Mouse (Mus musculus) intestine, embryonic 16.5 days (tissue): ENCODE data around the gene Arhgap25. TPM values are rescaled to one million over a fixed set of nuclear protein-coding genes. Genes with fewer than 3 reads are reported as not detected.
A peak's percentile ranks its signal among the peaks of the same experiment; 100 is the strongest.
"Not testable (repeated sequence)": the region's sequence is repeated elsewhere in the genome, so short reads cannot be mapped to it uniquely, and the experiment has no call there.

ENCODE experiments used
- ATAC-seq: fragments of 200-750 bp; cut with Nextera tagmentation; 2 replicates; pipeline ENCODE4 v1.8.0; 2017; ENCODE audit warnings: moderate TSS enrichment, moderate library complexity
- H3K27ac ChIP-seq: fragments of 300-500 bp; sonication (generic); 2 replicates; pipeline ENCODE4 v1.5.1; 2014; ENCODE audit warnings: mild to moderate bottlenecking, low read length
- H3K27me3 ChIP-seq: fragments of 300-500 bp; sonication (generic); replicated peaks from 2 replicates; pipeline ENCODE4 v1.6.1; 2014; ENCODE audit warnings: low read length, control low read depth, mixed read lengths; ENCODE audit not compliant: control insufficient read depth, insufficient read depth
- H3K36me3 ChIP-seq: fragments of 300-500 bp; sonication (generic); 2 replicates; pipeline ENCODE4 v1.6.1; 2014; ENCODE audit warnings: low read length, control low read depth; ENCODE audit not compliant: control insufficient read depth, insufficient read depth
- H3K4me1 ChIP-seq: fragments of 300-500 bp; sonication (generic); 2 replicates; pipeline ENCODE4 v1.6.1; 2014; ENCODE audit warnings: low read length, control low read depth, mixed read lengths; ENCODE audit not compliant: control insufficient read depth, insufficient read depth
- H3K4me2 ChIP-seq: fragments of 300-500 bp; sonication (generic); 2 replicates; pipeline ENCODE4 v1.6.1; 2014; ENCODE audit warnings: low read depth, low read length, control low read depth
- H3K4me3 ChIP-seq: fragments of 300-500 bp; sonication (generic); 2 replicates; pipeline ENCODE4 v1.5.1; 2014; ENCODE audit warnings: mild to moderate bottlenecking, low read length
- H3K9ac ChIP-seq: fragments of 300-500 bp; sonication (generic); 2 replicates; pipeline ENCODE4 v1.6.1; 2014; ENCODE audit warnings: low read depth, low read length
- H3K9me3 ChIP-seq: fragments of 300-500 bp; sonication (generic); 2 replicates; pipeline ENCODE4 v1.6.1; 2016; ENCODE audit warnings: low read length, control low read depth; ENCODE audit not compliant: control insufficient read depth
- WGBS: fragments of 180-500 bp; shearing (Covaris S2); extraction: QIAGEN DNeasy Blood & Tissue Kit; methylation state at CpG from one replicate; pipeline ENCODE4 v1.1.7; 2014; 5-methylcytosine and 5-hydroxymethylcytosine counted together
- polyA plus RNA-seq: library from polyadenylated mRNA; unstranded; fragments of >200 nt; fragmentation: Nextera tagmentation; extraction: Ambion mirVana; gene quantifications from 2 replicates; pipeline ENCODE4 v1.2.1, GENCODE M21; 2015

The Arhgap25 gene
- polyA plus RNA-seq, 1 experiment from 2014 or later, result 3.4 TPM

DNA sequence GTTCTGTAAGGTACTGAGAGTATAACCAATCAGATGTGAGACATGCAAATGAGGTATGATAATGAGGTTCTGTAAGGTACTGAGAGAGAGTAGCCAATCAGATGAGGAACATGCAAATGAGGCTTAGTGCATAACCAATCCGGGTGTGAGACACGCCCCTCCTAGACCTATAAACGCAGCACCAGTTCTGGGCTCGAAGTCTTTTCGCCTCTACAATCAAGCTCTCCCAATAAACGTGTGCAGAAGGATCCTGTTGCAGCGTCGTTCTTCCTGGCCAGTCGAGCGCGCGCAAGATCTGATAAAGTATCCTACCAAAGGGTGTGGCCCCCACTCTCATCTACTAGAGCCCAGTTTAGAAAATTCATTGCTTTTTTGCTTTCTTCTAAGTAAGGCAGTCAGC is 63.0 kb downstream of the Arhgap25 start:
- not testable (repeated sequence) for H3K9ac ChIP-seq, ATAC-seq, H3K27ac ChIP-seq, H3K27me3 ChIP-seq, H3K4me3 ChIP-seq, H3K4me2 ChIP-seq, H3K4me1 ChIP-seq, H3K36me3 ChIP-seq, H3K9me3 ChIP-seq
- WGBS, result 90% methylated on average over 12 of the region's 12 CpGs

DNA sequence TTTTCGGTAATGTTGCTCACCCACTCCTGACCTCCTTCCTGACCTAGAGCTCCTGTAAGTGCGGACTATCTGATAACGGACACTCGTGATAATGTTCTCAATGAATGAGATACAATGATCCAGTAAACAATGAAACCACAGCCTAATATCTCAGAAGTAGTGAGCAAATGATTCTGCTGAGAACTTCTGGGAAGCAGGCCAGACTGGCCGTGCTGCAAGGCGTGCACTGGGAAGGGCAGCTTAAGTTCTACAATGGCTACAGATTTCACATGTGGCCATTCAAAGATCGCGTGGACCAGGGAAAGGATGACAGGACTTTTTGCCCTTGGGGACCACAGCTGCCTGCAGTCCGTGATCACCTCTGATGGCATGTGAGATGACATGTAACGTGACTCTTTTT is 64.7 kb downstream of the Arhgap25 start:
- no peak overlapping the region for H3K9ac ChIP-seq
- no peaks in the 10 kb centered on the region for H3K4me1 ChIP-seq
- no peaks in the 10 kb centered on the region for H3K36me3 ChIP-seq
- no peaks in the 10 kb centered on the region for H3K27me3 ChIP-seq
- no peak overlapping the region for H3K27ac ChIP-seq
- 81% methylated on average over 10 of the region's 10 CpGs for WGBS
- ATAC-seq, result no peak
- H3K4me3 ChIP-seq, result no peak overlapping the region
- H3K9me3 ChIP-seq, result no peaks in the 10 kb centered on the region
- no peak overlapping the region for H3K4me2 ChIP-seq

DNA sequence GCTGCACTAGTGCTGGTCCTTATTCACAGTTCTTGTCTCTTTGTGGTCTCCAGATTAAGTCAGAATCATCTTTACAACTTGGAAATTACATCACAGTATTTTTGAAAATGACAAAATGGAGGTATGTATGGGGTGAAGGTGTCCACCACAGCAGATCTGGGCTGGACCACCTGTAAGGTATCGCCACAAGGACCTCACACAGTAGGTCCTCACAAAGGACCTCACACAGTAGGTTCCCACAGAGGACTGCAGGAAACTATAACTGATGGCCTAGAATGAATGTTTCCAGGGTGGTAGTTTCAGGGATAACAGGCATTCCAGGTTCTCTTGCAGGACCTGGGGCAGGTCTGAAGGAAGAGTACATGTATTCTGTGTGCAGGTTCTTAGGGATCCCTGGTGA is 65.7 kb downstream of the Arhgap25 start:
- Histone ChIP-seq H3K27ac (no peak overlapping the region), H3K4me2 (no peak overlapping the region), H3K9me3 (no peaks in the 10 kb centered on the region), H3K4me1 (no peaks in the 10 kb centered on the region), H3K36me3 (no peaks in the 10 kb centered on the region), H3K4me3 (no peak overlapping the region), H3K27me3 (no peaks in the 10 kb centered on the region), H3K9ac (no peak overlapping the region)
- 100% methylated on average over 1 of the region's 1 CpGs for WGBS
- ATAC-seq, result no peak

DNA sequence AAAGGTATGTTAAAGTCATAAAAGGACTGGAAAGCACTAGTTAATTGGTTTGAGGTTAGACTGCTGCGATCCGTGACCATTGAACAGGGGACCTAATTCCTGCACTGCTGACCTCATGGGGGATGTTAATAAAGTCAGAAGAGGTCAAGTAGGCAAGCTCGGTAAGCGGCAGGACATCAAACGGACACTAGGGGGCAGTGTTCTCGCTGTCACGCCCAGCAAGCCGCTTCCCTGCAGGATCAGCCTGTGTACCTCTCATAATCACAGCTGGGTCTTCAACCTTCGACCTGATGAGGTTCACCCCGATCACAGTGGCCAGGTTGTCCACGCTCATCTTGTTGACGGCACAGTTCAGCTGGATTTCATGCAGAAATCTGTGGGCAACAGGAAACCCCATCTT is 66.8 kb downstream of the Arhgap25 start:
- ATAC-seq, result peak; percentile 46; the same call in 1 of the 2 replicates
- WGBS, result 11% methylated on average over 12 of the region's 12 CpGs
- H3K4me2 ChIP-seq, result peak overlapping the region; percentile 38
- no peak overlapping the region for H3K9ac ChIP-seq
- no peaks in the 10 kb centered on the region for H3K27me3 ChIP-seq
- H3K4me3 ChIP-seq, result no peak overlapping the region
- H3K4me1 ChIP-seq, result no peaks in the 10 kb centered on the region
- H3K27ac ChIP-seq, result no peak overlapping the region
- no peaks in the 10 kb centered on the region for H3K36me3 ChIP-seq
- no peaks in the 10 kb centered on the region for H3K9me3 ChIP-seq

GRCm38 (mm10) chr6:87455507-87455906 is 77.6 kb downstream of the Arhgap25 start:
- Histone ChIP-seq H3K9me3 (no peaks in the 10 kb centered on the region), H3K9ac (no peak overlapping the region), H3K4me3 (no peak overlapping the region), H3K27ac (no peak overlapping the region), H3K4me2 (no peak overlapping the region), H3K36me3 (no peaks in the 10 kb centered on the region), H3K27me3 (no peaks in the 10 kb centered on the region), H3K4me1 (no peaks in the 10 kb centered on the region)
- no peak for ATAC-seq
- 46% methylated on average over 6 of the region's 6 CpGs for WGBS

DNA sequence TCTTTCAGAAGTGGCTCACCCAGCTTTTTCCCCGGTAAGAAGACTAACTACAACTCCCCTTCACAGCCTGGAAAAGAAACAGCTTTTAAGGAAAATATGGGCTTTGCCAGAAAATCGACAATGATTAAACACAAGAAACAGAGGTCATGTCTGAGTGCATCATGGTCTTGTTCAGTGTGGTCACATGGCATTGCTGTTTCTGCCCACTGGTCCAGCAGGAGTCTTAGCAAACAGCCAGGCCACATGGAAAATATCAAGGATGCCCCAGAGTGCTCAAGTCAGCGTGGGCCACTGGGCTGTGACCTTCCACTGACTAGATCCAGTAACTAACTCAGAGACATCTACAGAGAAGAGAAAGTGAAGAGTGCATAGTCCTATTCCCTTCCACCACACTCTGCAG is 81.3 kb downstream of the Arhgap25 start:
- ATAC-seq, result no peak
- Histone ChIP-seq H3K9me3 (no peaks in the 10 kb centered on the region), H3K4me2 (no peak overlapping the region), H3K27me3 (no peaks in the 10 kb centered on the region), H3K4me1 (no peaks in the 10 kb centered on the region), H3K27ac (no peak overlapping the region), H3K36me3 (no peaks in the 10 kb centered on the region), H3K9ac (no peak overlapping the region), H3K4me3 (no peak overlapping the region)
- 66% methylated on average over 3 of the region's 3 CpGs for WGBS

GRCm38 (mm10) chr6:87451016-87451415 is 82.0 kb downstream of the Arhgap25 start:
- Histone ChIP-seq H3K4me2 (no peak overlapping the region), H3K4me1 (no peaks in the 10 kb centered on the region), H3K9me3 (no peaks in the 10 kb centered on the region), H3K27me3 (no peaks in the 10 kb centered on the region), H3K9ac (no peak overlapping the region), H3K4me3 (no peak overlapping the region), H3K36me3 (no peaks in the 10 kb centered on the region), H3K27ac (no peak overlapping the region)
- no peak for ATAC-seq
- WGBS, result 64% methylated on average over 3 of the region's 3 CpGs

- Histone ChIP-seq H3K27me3 (no peaks in the 10 kb centered on the region), H3K9ac (no peak overlapping the region), H3K9me3 (no peaks in the 10 kb centered on the region), H3K36me3 (no peaks in the 10 kb centered on the region), H3K4me1 (no peaks in the 10 kb centered on the region), H3K27ac (no peak overlapping the region), H3K4me3 (no peak overlapping the region), H3K4me2 (no peak overlapping the region)
- 86% methylated on average over 3 of the region's 3 CpGs for WGBS
- no peak for ATAC-seq
These were observed 83.5 kb downstream of the Arhgap25 start for GRCm38 (mm10) chr6:87449534-87449933.

GRCm38 (mm10) chr6:87447217-87447616 is 85.8 kb downstream of the Arhgap25 start:
- WGBS, result 92% methylated on average over 4 of the region's 4 CpGs
- H3K27me3 ChIP-seq, result no peaks in the 10 kb centered on the region
- H3K36me3 ChIP-seq, result no peaks in the 10 kb centered on the region
- H3K9ac ChIP-seq, result no peak overlapping the region
- no peak overlapping the region for H3K4me3 ChIP-seq
- H3K4me1 ChIP-seq, result no peaks in the 10 kb centered on the region
- no peaks in the 10 kb centered on the region for H3K9me3 ChIP-seq
- H3K4me2 ChIP-seq, result no peak overlapping the region
- H3K27ac ChIP-seq, result no peak overlapping the region
- ATAC-seq, result no peak

- WGBS, result 79% methylated on average over 7 of the region's 7 CpGs
- no peak for ATAC-seq
These were observed 87.8 kb downstream of the Arhgap25 start for GRCm38 (mm10) chr6:87445222-87445621.

More at GRCm38 (mm10) chr6:87445222-87445621, 87.8 kb downstream of the Arhgap25 start:
- Histone ChIP-seq H3K27ac (no peak overlapping the region), H3K27me3 (no peaks in the 10 kb centered on the region), H3K36me3 (no peaks in the 10 kb centered on the region), H3K9ac (no peak overlapping the region), H3K4me1 (0 out of 2 replicates have a peak, but pooled peaks cover 4% of the 10 kb centered on the region), H3K4me3 (no peak overlapping the region), H3K9me3 (no peaks in the 10 kb centered on the region), H3K4me2 (no peak overlapping the region)
